In genomic region chr17:34285848-34286247, GRCm38 (mm10) we compare ENCODE assay signal across 11 mouse cellular contexts. TPM values are rescaled to one million over a fixed set of nuclear protein-coding genes. Genes with fewer than 3 reads are reported as not detected.
DNase-seq lines count a peak whose midpoint lies in the region; ATAC-seq and TF ChIP-seq lines count a peak whose summit lies in the region.
"Had no signal": no experiment of that assay in that cellular context is flagged by ENCODE, and none has a peak within 500 bp of the region (broad histone marks: within the 10 kb centered on the region; RNA-seq: fewer than 3 reads in every experiment).

No protein-coding gene starts in this region.

- no peaks in the 10 kb centered on the region for H3K27me3 ChIP-seq in CH12.LX (replicated peaks)
- H3K27me3 ChIP-seq in midbrain, embryonic 13.5 days, result no peaks in the 10 kb centered on the region
- H3K27me3 ChIP-seq: heart, embryonic 15.5 days; lung, embryonic 15.5 days had no signal

- H3K27ac ChIP-seq in CH12.LX (ENCODE audit: insufficient read depth, low read depth), result no peak overlapping the region
- no peak overlapping the region for H3K27ac ChIP-seq in brown adipose tissue, adult 24 weeks (replicated peaks; ENCODE audit: low read depth, low read length)
- no peak overlapping the region for H3K27ac ChIP-seq in midbrain, embryonic 13.5 days
- H3K27ac ChIP-seq: embryonic facial prominence, embryonic 13.5 days; heart, embryonic 15.5 days; lung, embryonic 15.5 days had no signal

- in situ Hi-C loops in CH12.LX (cut with MboI; ENCODE audit: low pct_ligation_motif_present, low pct_unique_long_range_greater_than_20kb, low sequenced_read_pairs), result no loop called here

- DNase-seq in heart, postnatal 4 days, result peak; percentile 32
- DNase-seq in heart, adult 9 months (ENCODE audit: low spot score in 2 of 2), result no peak
- peak; percentile 53 for DNase-seq in CH12.LX (ENCODE audit: extremely low read depth)
- peak; percentile 78 for DNase-seq in lung, postnatal 36 days
- DNase-seq in layer of hippocampus, postnatal 10 days (ENCODE audit: low spot score in 2 of 2), result no peak

- peak overlapping the region in 1 of 3 experiments; percentile 36 for H3K4me3 ChIP-seq in CH12.LX (replicated peaks in 1 of 3; ENCODE audit: low read depth in 2 of 3, low read length in 2 of 3, poor library complexity in 1 of 3)
- peak overlapping the region; percentile 31 for H3K4me3 ChIP-seq in brown adipose tissue, adult 24 weeks (ENCODE audit: insufficient read depth, low read depth, low read length)
- no peak overlapping the region for H3K4me3 ChIP-seq in midbrain, embryonic 13.5 days (replicated peaks)
- H3K4me3 ChIP-seq: embryonic facial prominence, embryonic 13.5 days; heart, embryonic 15.5 days; lung, embryonic 15.5 days had no signal

- dilution Hi-C loops in CH12.LX (cut with MboI; ENCODE audit: extremely low pct_ligation_motif_present, extremely low pct_unique_long_range_greater_than_20kb, low sequenced_read_pairs), result no loop called here

- H3K9me3 ChIP-seq in CH12.LX (replicated peaks; ENCODE audit: low read length), result peaks cover 3% of the 10 kb centered on the region
- no peaks in the 10 kb centered on the region for H3K9me3 ChIP-seq in midbrain, embryonic 13.5 days
- H3K9me3 ChIP-seq: embryonic facial prominence, embryonic 13.5 days; heart, embryonic 15.5 days; lung, embryonic 15.5 days had no signal

- peak in 1 of 2 experiments; percentile 55; a peak in 2 of 4 replicates for TF ChIP-seq CTCF in CH12.LX (conservative IDR thresholded peaks at IDR 0.05 in 1 of 2, IDR thresholded peaks at IDR 0.05 in 1 of 2; ENCODE audit: low read depth in 2 of 2, low read length in 2 of 2)

- peaks cover 4% of the 10 kb centered on the region; the same call in 1 of the 2 replicates for H3K79me2 ChIP-seq in CH12.LX (replicated peaks; ENCODE audit: control insufficient read depth, extremely low read depth, insufficient read depth, poor library complexity, severe bottlenecking)

- H3K36me3 ChIP-seq in CH12.LX (replicated peaks in 1 of 2; ENCODE audit: control insufficient read depth in 1 of 2, insufficient read depth in 1 of 2, low read length in 1 of 2), result peaks cover 10 to 47% of the 10 kb centered on the region in 2 experiments
- no peaks in the 10 kb centered on the region for H3K36me3 ChIP-seq in midbrain, embryonic 13.5 days
- H3K36me3 ChIP-seq: embryonic facial prominence, embryonic 13.5 days; heart, embryonic 15.5 days; lung, embryonic 15.5 days had no signal

- no peak overlapping the region for H3K4me2 ChIP-seq in CH12.LX (ENCODE audit: insufficient read depth, low read depth, poor library complexity, severe bottlenecking)
- H3K4me2 ChIP-seq in midbrain, embryonic 13.5 days (replicated peaks), result no peak overlapping the region
- H3K4me2 ChIP-seq: embryonic facial prominence, embryonic 13.5 days; heart, embryonic 15.5 days; lung, embryonic 15.5 days had no signal

- peaks cover 7 to 22% of the 10 kb centered on the region in 2 experiments; a peak in 3 of 4 replicates for H3K4me1 ChIP-seq in CH12.LX (ENCODE audit: control insufficient read depth in 1 of 2, insufficient read depth in 2 of 2)
- H3K4me1 ChIP-seq in brown adipose tissue, adult 24 weeks (ENCODE audit: control insufficient read depth, insufficient read depth, insufficient read length, low read length), result no peaks in the 10 kb centered on the region
- no peaks in the 10 kb centered on the region for H3K4me1 ChIP-seq in midbrain, embryonic 13.5 days (replicated peaks)
- H3K4me1 ChIP-seq: embryonic facial prominence, embryonic 13.5 days; heart, embryonic 15.5 days; lung, embryonic 15.5 days had no signal

- no peak for ATAC-seq in cerebellum, adult (ENCODE audit: insufficient number of reproducible peaks, low FRiP score, low TSS enrichment)
- ATAC-seq in midbrain, embryonic 13.5 days, result no peak

- TF ChIP-seq POLR2A in CH12.LX (IDR thresholded peaks at IDR 0.05; ENCODE audit: low read depth, low read length), result no peak

- WGBS in midbrain, embryonic 13.5 days, result 39% methylated on average over 4 of the region's 4 CpGs

- H3K9ac ChIP-seq in CH12.LX (ENCODE audit: insufficient read depth, low read depth), result no peak overlapping the region
- no peak overlapping the region for H3K9ac ChIP-seq in midbrain, embryonic 13.5 days (replicated peaks)
- H3K9ac ChIP-seq: embryonic facial prominence, embryonic 13.5 days; heart, embryonic 15.5 days; lung, embryonic 15.5 days had no signal

- TF ChIP-seq EP300 in CH12.LX (IDR thresholded peaks at IDR 0.05; ENCODE audit: low read length), result no peak

- peak; percentile 11 for TF ChIP-seq RAD21 in CH12.LX (IDR thresholded peaks at IDR 0.05; ENCODE audit: low read depth, low read length)

TF ChIP-seq in CH12.LX, 34 proteins besides CTCF, POLR2A, EP300 and RAD21:
- no peak for TF ChIP-seq GABPA (IDR thresholded peaks at IDR 0.05; ENCODE audit: insufficient replicate concordance, low read depth, low read length)
- TF ChIP-seq KAT2A (IDR thresholded peaks at IDR 0.05; ENCODE audit: insufficient replicate concordance, low read length), result no peak
- TF ChIP-seq SMC3 (IDR thresholded peaks at IDR 0.05; ENCODE audit: low read depth, low read length), result peak; percentile 52
- TF ChIP-seq SIN3A (IDR thresholded peaks at IDR 0.05; ENCODE audit: low read length), result 0 out of 2 replicates have a peak, but pooled peaks have one; percentile 37

RNA-seq across cellular contexts. Expression of gene H2-Aa, which starts 1.8 kb away (rescaled TPM):
- 1 to 10 TPM; 2.2 to 3.0 TPM for total RNA-seq in heart, postnatal 4 days (2021)
- total RNA-seq in CH12.LX (2012; rRNA removed) (385 and 450 TPM in 2 replicates), CH12.LX (2014; rRNA removed) (481 and 488 TPM in 2 replicates)
- 930 and 958 TPM in 2 replicates for polyA plus RNA-seq in CH12.LX (2012; ENCODE audit: insufficient read length, low read depth)
- 181 and 183 TPM in 2 replicates for polyA plus RNA-seq in brown adipose tissue, adult 24 weeks (2012; ENCODE audit: insufficient read depth, insufficient read length, missing spikeins)
- 0.28 and 0.41 TPM in 2 replicates for polyA plus RNA-seq in midbrain, embryonic 13.5 days (2015; fragmentation: Nextera tagmentation; extraction: Ambion mirVana)
- total RNA-seq in layer of hippocampus, postnatal 10 days (2021), result under 1 TPM; 0.64 to 0.69 TPM

RNA-seq across cellular contexts. Expression of gene H2-Eb1, which starts 19.8 kb away (rescaled TPM):
- total RNA-seq in heart, postnatal 4 days (2021), result 1 to 10 TPM; 4.0 to 4.9 TPM
- 574 and 629 TPM in 2 replicates for total RNA-seq in CH12.LX (2012; rRNA removed)
- total RNA-seq in CH12.LX (2014; rRNA removed), result 511 and 534 TPM in 2 replicates
- 898 and 899 TPM in 2 replicates for polyA plus RNA-seq in CH12.LX (2012; ENCODE audit: insufficient read length, low read depth)
- 93.0 and 109 TPM in 2 replicates for polyA plus RNA-seq in brown adipose tissue, adult 24 weeks (2012; ENCODE audit: insufficient read depth, insufficient read length, missing spikeins)
- polyA plus RNA-seq in midbrain, embryonic 13.5 days (2015; fragmentation: Nextera tagmentation; extraction: Ambion mirVana), result 1.7 and 2.1 TPM in 2 replicates
- 1 to 10 TPM; 1.3 to 2.3 TPM for total RNA-seq in layer of hippocampus, postnatal 10 days (2021)

RNA-seq across cellular contexts. Expression of gene H2-Ab1, which starts 28.4 kb away (rescaled TPM):
- 1 to 10 TPM; 2.4 to 3.1 TPM for total RNA-seq in heart, postnatal 4 days (2021)
- total RNA-seq in CH12.LX (2012; rRNA removed) (114 and 158 TPM in 2 replicates), CH12.LX (2014; rRNA removed) (105 and 119 TPM in 2 replicates)
- 634 and 699 TPM in 2 replicates for polyA plus RNA-seq in CH12.LX (2012; ENCODE audit: insufficient read length, low read depth)
- 71.7 and 90.6 TPM in 2 replicates for polyA plus RNA-seq in brown adipose tissue, adult 24 weeks (2012; ENCODE audit: insufficient read depth, insufficient read length, missing spikeins)
- 1.7 and 2.1 TPM in 2 replicates for polyA plus RNA-seq in midbrain, embryonic 13.5 days (2015; fragmentation: Nextera tagmentation; extraction: Ambion mirVana)
- 1 to 10 TPM; 1.6 to 1.8 TPM for total RNA-seq in layer of hippocampus, postnatal 10 days (2021)

RNA-seq across cellular contexts. Expression of gene H2-Eb2, which starts 39.6 kb away (rescaled TPM):
- total RNA-seq in heart, postnatal 4 days (2021), result not detected
- total RNA-seq in CH12.LX (2012; rRNA removed) (5.8 and 6.8 TPM in 2 replicates), CH12.LX (2014; rRNA removed) (10.9 and 12.2 TPM in 2 replicates)
- 10.2 and 11.4 TPM in 2 replicates for polyA plus RNA-seq in CH12.LX (2012; ENCODE audit: insufficient read length, low read depth)
- polyA plus RNA-seq in brown adipose tissue, adult 24 weeks (2012; ENCODE audit: insufficient read depth, insufficient read length, missing spikeins), result not detected in 2 replicates
- 0.12 TPM in 1 of 2 replicates, not detected in the other for polyA plus RNA-seq in midbrain, embryonic 13.5 days (2015; fragmentation: Nextera tagmentation; extraction: Ambion mirVana)
- total RNA-seq in layer of hippocampus, postnatal 10 days (2021), result not detected
- polyA plus RNA-seq: embryonic facial prominence, embryonic 13.5 days; heart, embryonic 15.5 days had no signal

RNA-seq across cellular contexts. Expression of gene H2-Ob, which starts 47.1 kb away (rescaled TPM):
- under 1 TPM; 0.23 to 0.38 TPM for total RNA-seq in heart, postnatal 4 days (2021)
- total RNA-seq in CH12.LX (2012; rRNA removed) (8.4 and 13.7 TPM in 2 replicates), CH12.LX (2014; rRNA removed) (31.9 and 39.7 TPM in 2 replicates)
- polyA plus RNA-seq in CH12.LX (2012; ENCODE audit: insufficient read length, low read depth), result 19.9 and 27.2 TPM in 2 replicates
- 0.55 and 2.1 TPM in 2 replicates for polyA plus RNA-seq in brown adipose tissue, adult 24 weeks (2012; ENCODE audit: insufficient read depth, insufficient read length, missing spikeins)
- not detected in 2 replicates for polyA plus RNA-seq in midbrain, embryonic 13.5 days (2015; fragmentation: Nextera tagmentation; extraction: Ambion mirVana)
- total RNA-seq in layer of hippocampus, postnatal 10 days (2021), result under 1 TPM; 0.18 to 0.33 TPM
- polyA plus RNA-seq: embryonic facial prominence, embryonic 13.5 days had no signal

Comparison
In these comparisons a context has a peak if more than half of its experiments do, and no peak if none do; other contexts are left out.
1. DNase-seq: peak in heart, postnatal 4 days (single experiment), CH12.LX (single experiment) and lung, postnatal 36 days (single experiment); none in heart, adult 9 months (0 of 2) and layer of hippocampus, postnatal 10 days (0 of 2).
2. RNA of gene H2-Aa, which starts 1.8 kb away (total RNA-seq): 385 to 488 TPM in CH12.LX; 2.2 to 3.0 TPM in heart, postnatal 4 days and 0.64 to 0.69 TPM in layer of hippocampus, postnatal 10 days; every median in the first group is over 10 times any median in the second.
3. RNA of gene H2-Eb1, which starts 19.8 kb away (total RNA-seq): 511 to 629 TPM in CH12.LX; 4.0 to 4.9 TPM in heart, postnatal 4 days and 1.3 to 2.3 TPM in layer of hippocampus, postnatal 10 days; every median in the first group is over 10 times any median in the second.
4. RNA of gene H2-Ab1, which starts 28.4 kb away (total RNA-seq): 105 to 158 TPM in CH12.LX; 2.4 to 3.1 TPM in heart, postnatal 4 days and 1.6 to 1.8 TPM in layer of hippocampus, postnatal 10 days; every median in the first group is over 10 times any median in the second.